Mouse (Mus musculus): Measurements from ENCODE around the gene Usp19.

GRCm38 (mm10) chr9:108540846-108541245 lies 50.4 kb downstream of the Usp19 start:
- TF ChIP-seq EP300 (IDR thresholded peaks at IDR 0.05; ENCODE audit: insufficient read depth, low read depth, low read length) (no peak), CTCF (IDR thresholded peaks at IDR 0.05; ENCODE audit: low read depth, low read length) (no peak)

Measured in ES-Bruce4 (cell line).